22 mouse cellular contexts compared by ENCODE assay signal in genomic region chr19:53504181-53504580, GRCm38 (mm10).
"Had no signal": no experiment of that assay in that cellular context is flagged by ENCODE, and none has a peak within 500 bp of the region (broad histone marks: within the 10 kb centered on the region; RNA-seq: fewer than 3 reads in every experiment).

No protein-coding gene starts in this region.

- H3K4me3 ChIP-seq: kidney, embryonic 15.5 days; limb, embryonic 12.5 days; limb, embryonic 15.5 days; midbrain, embryonic 12.5 days; midbrain, embryonic 15.5 days; myocyte; neural tube, embryonic 13.5 days; stomach, embryonic 15.5 days had no signal

- H3K9ac ChIP-seq: kidney, embryonic 15.5 days; limb, embryonic 12.5 days; limb, embryonic 15.5 days; liver, embryonic 14.5 days; liver, postnatal 0 days; lung, embryonic 14.5 days; midbrain, embryonic 12.5 days; midbrain, embryonic 15.5 days; neural tube, embryonic 13.5 days; stomach, embryonic 15.5 days had no signal

- ATAC-seq: liver, postnatal 0 days; lung, postnatal 0 days; midbrain, embryonic 15.5 days had no signal

- H3K36me3 ChIP-seq: kidney, embryonic 15.5 days; limb, embryonic 12.5 days; limb, embryonic 15.5 days; midbrain, embryonic 12.5 days; midbrain, embryonic 15.5 days; neural tube, embryonic 13.5 days; stomach, embryonic 15.5 days had no signal

- H3K27ac ChIP-seq: kidney, embryonic 15.5 days; limb, embryonic 12.5 days; limb, embryonic 15.5 days; liver, embryonic 14.5 days; macrophage; midbrain, embryonic 12.5 days; midbrain, embryonic 15.5 days; neural tube, embryonic 13.5 days; stomach, embryonic 15.5 days had no signal

- DNase-seq: kidney, postnatal 10 days; kidney, postnatal 4 days; left cerebral cortex, postnatal 4 days; liver, postnatal 0 days; lung, embryonic 14.5 days; retina, postnatal 1 day; right cerebral cortex, postnatal 25 days; spleen, adult 18-20 months; thymus, postnatal 14 days; thymus, postnatal 4 days had no signal

- H3K4me2 ChIP-seq: kidney, embryonic 15.5 days; limb, embryonic 12.5 days; limb, embryonic 15.5 days; liver, embryonic 11.5 days; lung, embryonic 14.5 days; midbrain, embryonic 12.5 days; midbrain, embryonic 15.5 days; neural tube, embryonic 13.5 days; stomach, embryonic 15.5 days had no signal

- H3K4me1 ChIP-seq: limb, embryonic 15.5 days; midbrain, embryonic 15.5 days had no signal

- H3K27me3 ChIP-seq: limb, embryonic 12.5 days; limb, embryonic 15.5 days; midbrain, embryonic 12.5 days; midbrain, embryonic 15.5 days; neural tube, embryonic 13.5 days; stomach, embryonic 15.5 days had no signal

- H3K9me3 ChIP-seq: kidney, embryonic 15.5 days; limb, embryonic 12.5 days; limb, embryonic 15.5 days; midbrain, embryonic 12.5 days; midbrain, embryonic 15.5 days; neural tube, embryonic 13.5 days; stomach, embryonic 15.5 days had no signal
